Mouse (Mus musculus) midbrain, embryonic 14.5 days (tissue): ENCODE measurements around the gene Pacsin1. TPM values are rescaled to one million over a fixed set of nuclear protein-coding genes. Genes with fewer than 3 reads are reported as not detected.

ENCODE experiments used
- ATAC-seq: fragments of 200-750 bp; cut with Nextera tagmentation; 2 replicates; pipeline ENCODE4 v1.8.0; 2017; ENCODE audit warnings: moderate number of reproducible peaks, moderate library complexity; ENCODE audit not compliant: low FRiP score, low TSS enrichment
- DNase-seq: peaks from one replicate; pipeline ENCODE4 v3.0.0-alpha.2; 2015
- H3K27ac ChIP-seq: fragments of 300-500 bp; sonication (generic); replicated peaks from 2 replicates; pipeline ENCODE4 v1.5.1; 2014; ENCODE audit warnings: mild to moderate bottlenecking, low read depth, low read length, moderate library complexity
- H3K27me3 ChIP-seq: fragments of 300-500 bp; sonication (generic); 2 replicates; pipeline ENCODE4 v1.6.1; 2014; ENCODE audit warnings: low read length, control low read depth, mixed read lengths; ENCODE audit not compliant: control insufficient read depth, insufficient read depth
- H3K36me3 ChIP-seq: fragments of 300-500 bp; sonication (generic); 2 replicates; pipeline ENCODE4 v1.6.1; 2014; ENCODE audit warnings: low read length, control low read depth; ENCODE audit not compliant: control insufficient read depth, insufficient read depth
- H3K4me1 ChIP-seq: fragments of 300-500 bp; sonication (generic); 2 replicates; pipeline ENCODE4 v1.6.1; 2014; ENCODE audit warnings: mild to moderate bottlenecking, antibody characterized with exemption, low read length, control low read depth; ENCODE audit not compliant: control insufficient read depth, insufficient read depth
- H3K4me2 ChIP-seq: fragments of 300-500 bp; sonication (generic); 2 replicates; pipeline ENCODE4 v1.6.1; 2014; ENCODE audit warnings: mild to moderate bottlenecking, low read length, moderate library complexity
- H3K4me3 ChIP-seq: fragments of 300-500 bp; sonication (generic); replicated peaks from 2 replicates; pipeline ENCODE4 v1.5.1; 2014; ENCODE audit warnings: low read depth, low read length
- H3K9ac ChIP-seq: fragments of 300-500 bp; sonication (generic); replicated peaks from 2 replicates; pipeline ENCODE4 v1.6.1; 2014; ENCODE audit warnings: mild to moderate bottlenecking, low read length, moderate library complexity
- H3K9me3 ChIP-seq: fragments of 300-500 bp; sonication (generic); 2 replicates; pipeline ENCODE4 v1.6.1; 2016; ENCODE audit warnings: low read length, control low read depth, mixed read lengths; ENCODE audit not compliant: control insufficient read depth
- WGBS: fragments of 180-500 bp; shearing (Covaris S2); extraction: QIAGEN DNeasy Blood & Tissue Kit; methylation state at CpG from one replicate; pipeline ENCODE4 v1.1.7; 2014; 5-methylcytosine and 5-hydroxymethylcytosine counted together
- polyA plus RNA-seq: library from polyadenylated mRNA; unstranded; fragments of >200 nt; fragmentation: Nextera tagmentation; extraction: Ambion mirVana; gene quantifications from 2 replicates; pipeline ENCODE4 v1.2.1, GENCODE M21; 2014

Gene Pacsin1
- polyA plus RNA-seq, 1 experiment from 2014 or later = 33.0 TPM

DNA sequence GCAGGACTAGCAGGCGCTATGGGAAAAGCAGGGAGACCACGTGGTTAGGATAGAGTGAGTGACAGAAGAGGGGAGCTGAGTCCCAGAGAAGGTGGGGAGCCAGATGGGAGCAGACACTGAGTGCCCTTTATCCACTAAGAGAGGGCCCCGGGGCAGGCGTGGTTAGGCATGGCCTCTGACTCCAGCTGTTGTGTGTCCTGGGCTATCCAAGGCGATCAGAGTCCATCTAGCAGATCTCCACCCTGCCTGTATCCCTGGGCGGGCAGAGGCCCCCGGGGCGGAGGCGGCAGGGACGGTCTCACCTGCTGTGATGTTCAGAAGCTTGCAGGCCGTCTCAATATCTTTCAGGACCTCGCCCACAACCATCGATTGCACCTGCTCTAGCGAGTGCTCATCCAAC is 64.4 kb downstream of the Pacsin1 start:
- no peaks in the 10 kb centered on the region for H3K36me3 ChIP-seq
- no peak overlapping the region for H3K9ac ChIP-seq
- no peak overlapping the region for H3K4me2 ChIP-seq
- H3K9me3 ChIP-seq = no peaks in the 10 kb centered on the region
- H3K4me3 ChIP-seq = no peak overlapping the region
- no peak for ATAC-seq
- no peak overlapping the region for H3K27ac ChIP-seq
- DNase-seq = no peak
- WGBS = 68% methylated on average over 14 of the region's 14 CpGs
- H3K4me1 ChIP-seq = 0 out of 2 replicates have a peak, but pooled peaks cover 7% of the 10 kb centered on the region
- no peaks in the 10 kb centered on the region for H3K27me3 ChIP-seq

DNA sequence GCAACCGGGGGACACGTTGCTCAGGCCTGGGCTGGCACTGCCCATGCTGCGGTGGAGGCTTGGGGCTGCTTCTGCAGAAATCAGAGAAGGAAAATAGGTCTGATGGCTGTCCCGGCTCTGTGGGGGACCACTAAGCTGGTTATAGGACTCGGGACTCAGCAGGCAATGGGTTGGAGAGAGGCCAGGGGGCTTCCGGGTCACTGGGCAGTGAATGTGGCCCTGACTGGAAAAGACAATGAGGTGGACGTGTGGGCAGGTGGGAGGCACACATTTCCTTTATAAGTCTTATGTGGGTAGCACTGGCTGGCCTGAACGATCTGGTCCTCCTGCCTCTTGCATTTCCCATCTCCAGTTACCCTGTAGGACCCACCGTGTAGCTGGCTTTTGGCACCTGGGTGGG is 65.0 kb downstream of the Pacsin1 start:
- Histone ChIP-seq H3K9ac (no peak overlapping the region), H3K4me2 (no peak overlapping the region), H3K27me3 (no peaks in the 10 kb centered on the region), H3K9me3 (no peaks in the 10 kb centered on the region), H3K27ac (no peak overlapping the region), H3K4me1 (0 out of 2 replicates have a peak, but pooled peaks cover 10% of the 10 kb centered on the region), H3K4me3 (no peak overlapping the region), H3K36me3 (no peaks in the 10 kb centered on the region)
- ATAC-seq (no peak), DNase-seq (no peak)
- WGBS = 48% methylated on average over 9 of the region's 9 CpGs

DNA sequence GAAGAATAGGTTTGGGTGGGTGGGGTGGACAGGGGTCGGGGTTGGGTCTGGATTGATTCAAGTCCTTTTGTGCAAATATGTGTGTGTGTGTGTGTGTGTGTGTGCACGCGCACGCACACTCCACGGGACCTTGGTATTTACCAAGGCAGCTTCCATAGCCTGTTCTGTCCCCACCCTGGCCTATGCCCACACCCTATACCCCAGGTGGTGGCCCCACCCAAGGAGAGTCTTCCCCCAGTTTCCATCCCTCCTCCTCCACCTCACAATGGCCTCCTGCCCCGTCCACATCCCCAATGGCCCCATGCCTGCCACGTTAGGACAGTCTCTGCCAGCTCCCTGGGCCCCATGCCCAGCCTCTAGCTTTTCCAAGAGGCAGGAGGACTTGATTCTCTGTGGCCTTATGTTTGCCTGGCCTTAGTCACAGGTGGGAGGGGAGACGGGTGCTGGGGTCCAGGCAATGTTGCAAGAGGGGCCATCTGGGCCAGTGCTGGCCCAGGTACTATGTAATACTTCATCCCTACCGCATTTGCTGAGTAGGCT is 65.9 kb downstream of the Pacsin1 start:
- no peaks in the 10 kb centered on the region for H3K9me3 ChIP-seq
- 78% methylated on average over 9 of the region's 9 CpGs for WGBS
- H3K4me2 ChIP-seq = no peak overlapping the region
- no peaks in the 10 kb centered on the region for H3K36me3 ChIP-seq
- H3K27me3 ChIP-seq = no peaks in the 10 kb centered on the region
- H3K9ac ChIP-seq = no peak overlapping the region
- ATAC-seq (no peak), DNase-seq (no peak)
- H3K4me3 ChIP-seq = no peak overlapping the region
- 0 out of 2 replicates have a peak, but pooled peaks cover 16% of the 10 kb centered on the region for H3K4me1 ChIP-seq
- H3K27ac ChIP-seq = no peak overlapping the region

DNA sequence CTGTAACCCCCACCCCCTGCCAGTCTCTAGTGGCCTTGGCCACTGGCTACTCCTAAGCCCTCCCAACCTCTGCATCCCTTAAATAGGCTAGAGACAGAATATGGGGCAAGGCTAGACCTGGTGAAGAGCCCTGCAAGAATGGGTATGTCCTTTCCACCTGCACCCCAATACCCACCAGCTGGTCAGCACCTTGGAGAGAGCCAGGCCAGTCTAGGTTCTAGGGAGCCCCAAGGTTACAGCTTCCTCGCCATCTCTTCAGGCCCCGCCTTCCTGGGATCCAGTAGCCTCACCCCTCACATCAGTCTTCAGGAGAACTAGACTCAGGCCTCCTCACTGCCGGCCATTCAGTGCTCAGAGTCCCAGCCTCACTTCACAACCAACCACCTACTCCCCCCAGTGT is 69.0 kb downstream of the Pacsin1 start:
- 34% methylated on average over 3 of the region's 3 CpGs for WGBS
- ATAC-seq = no peak

DNA sequence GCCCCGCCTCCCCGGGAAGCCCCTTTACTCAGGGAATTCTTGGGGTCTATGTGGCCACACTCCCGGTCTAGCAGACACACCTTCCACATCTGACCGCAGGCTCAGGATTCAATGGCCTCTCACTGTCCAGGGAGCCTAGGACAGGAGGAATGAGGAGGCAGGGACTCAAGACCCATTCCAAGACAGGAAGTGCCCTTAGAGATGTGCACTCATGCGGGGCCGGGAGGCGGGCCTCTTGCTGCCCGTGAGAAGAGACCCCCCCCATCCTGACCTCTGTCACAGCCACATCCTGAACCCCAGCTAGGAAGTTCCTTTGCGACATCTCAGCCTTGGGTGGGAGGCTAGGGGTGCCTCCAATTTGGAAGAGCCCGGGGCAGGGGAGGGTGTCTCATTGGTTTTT is 69.7 kb downstream of the Pacsin1 start:
- DNase-seq (no peak), ATAC-seq (no peak)
- Histone ChIP-seq H3K27me3 (no peaks in the 10 kb centered on the region), H3K4me1 (0 out of 2 replicates have a peak, but pooled peaks cover 8% of the 10 kb centered on the region), H3K9ac (no peak overlapping the region; the same call in 1 of the 2 replicates), H3K4me2 (no peak overlapping the region), H3K36me3 (no peaks in the 10 kb centered on the region), H3K27ac (no peak overlapping the region), H3K4me3 (no peak overlapping the region), H3K9me3 (no peaks in the 10 kb centered on the region)
- 17% methylated on average over 10 of the region's 10 CpGs for WGBS

More for the DNA sequence above, 69.0 kb downstream of the Pacsin1 start:
- H3K27me3 ChIP-seq = no peaks in the 10 kb centered on the region
- H3K4me2 ChIP-seq = no peak overlapping the region
- no peak overlapping the region for H3K9ac ChIP-seq
- no peaks in the 10 kb centered on the region for H3K9me3 ChIP-seq
- H3K27ac ChIP-seq = no peak overlapping the region
- no peaks in the 10 kb centered on the region for H3K36me3 ChIP-seq
- DNase-seq = no peak
- H3K4me1 ChIP-seq = 0 out of 2 replicates have a peak, but pooled peaks cover 8% of the 10 kb centered on the region
- H3K4me3 ChIP-seq = no peak overlapping the region

DNA sequence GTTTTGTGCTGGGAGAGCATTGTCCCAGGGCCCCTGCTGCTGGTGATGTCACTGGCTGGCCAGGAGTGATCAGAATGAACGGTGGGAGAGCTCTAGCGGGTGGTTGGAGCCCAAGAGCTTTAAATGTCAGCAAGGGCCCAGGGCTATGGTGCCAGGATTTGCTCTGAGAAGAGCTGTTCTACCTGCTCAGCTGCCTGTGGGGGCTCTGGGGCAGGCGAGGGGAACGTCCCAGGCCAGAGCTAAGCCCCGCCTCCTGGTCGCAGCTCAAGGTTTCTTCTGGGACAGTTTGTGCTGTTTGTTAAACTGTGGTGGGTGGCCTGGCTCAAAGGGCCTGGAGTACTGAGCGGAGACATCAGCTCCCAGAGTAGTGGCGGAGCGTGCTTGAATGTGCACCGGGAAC is 70.1 kb downstream of the Pacsin1 start:
- Histone ChIP-seq H3K4me1 (0 out of 2 replicates have a peak, but pooled peaks cover 8% of the 10 kb centered on the region), H3K9me3 (no peaks in the 10 kb centered on the region), H3K27me3 (no peaks in the 10 kb centered on the region), H3K9ac (no peak overlapping the region; the same call in 1 of the 2 replicates), H3K4me2 (no peak overlapping the region), H3K4me3 (no peak overlapping the region), H3K36me3 (no peaks in the 10 kb centered on the region), H3K27ac (no peak overlapping the region)
- ATAC-seq (no peak), DNase-seq (no peak)
- WGBS = 10% methylated on average over 10 of the region's 10 CpGs

DNA sequence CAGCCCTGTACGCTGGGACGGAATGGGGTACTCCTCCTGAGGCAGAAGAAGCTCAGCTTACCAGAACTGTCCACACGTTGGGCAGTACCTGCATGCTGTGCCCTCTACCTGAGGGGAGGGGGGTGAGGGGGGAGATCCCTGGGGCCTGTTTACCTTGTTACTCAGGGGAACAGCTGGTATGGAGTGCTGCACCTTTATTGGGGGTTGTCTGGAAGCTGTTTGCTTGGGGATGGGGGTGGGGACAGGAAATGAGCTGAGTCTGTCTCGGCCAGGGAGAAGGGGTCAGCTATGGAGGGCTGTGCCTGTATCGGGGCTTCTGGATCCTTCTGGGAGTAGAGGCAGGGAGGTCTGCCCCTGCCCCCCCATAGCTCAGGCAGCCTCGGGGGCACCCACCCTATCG is 71.2 kb downstream of the Pacsin1 start:
- Histone ChIP-seq H3K4me1 (0 out of 2 replicates have a peak, but pooled peaks cover 8% of the 10 kb centered on the region), H3K27me3 (no peaks in the 10 kb centered on the region), H3K9ac (no peak overlapping the region), H3K36me3 (no peaks in the 10 kb centered on the region), H3K4me2 (no peak overlapping the region), H3K9me3 (no peaks in the 10 kb centered on the region), H3K4me3 (no peak overlapping the region), H3K27ac (no peak overlapping the region)
- 66% methylated on average over 7 of the region's 7 CpGs for WGBS
- DNase-seq (no peak), ATAC-seq (no peak)

DNA sequence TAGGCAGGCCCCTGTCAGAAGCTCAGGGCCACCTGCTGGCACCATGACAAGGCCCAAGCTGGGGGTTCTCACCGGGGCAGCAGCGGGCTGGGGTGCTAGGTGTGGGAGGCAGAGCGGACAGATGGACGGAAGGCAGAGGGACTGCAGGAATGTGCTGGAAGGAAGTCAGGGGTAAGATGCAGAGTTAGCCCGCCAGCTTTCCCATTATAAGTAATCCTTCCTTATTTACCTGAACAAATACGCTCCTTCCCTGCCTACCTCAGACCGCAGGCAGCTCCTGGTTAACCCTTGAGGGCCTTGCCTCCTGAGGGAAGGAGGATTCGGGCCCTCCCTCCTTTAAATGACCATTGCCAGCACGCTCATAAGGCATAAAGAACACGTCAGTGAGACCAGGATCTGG is 73.5 kb downstream of the Pacsin1 start, which contains the start of gene Spdef:
Gene Spdef (minus strand): TSS at position 186 of the 400 bp plus-strand sequence.
- whole genome bisulfite sequencing = 81% methylated on average over 10 of the region's 10 CpGs
- Histone ChIP-seq H3K9me3 (no peaks in the 10 kb centered on the region), H3K4me1 (0 out of 2 replicates have a peak, but pooled peaks cover 8% of the 10 kb centered on the region), H3K4me3 (no peak within 1 kb of the TSS), H3K36me3 (no peaks in the 10 kb centered on the region), H3K27me3 (no peaks in the 10 kb centered on the region), H3K27ac (no peak within 1 kb of the TSS), H3K4me2 (no peak within 1 kb of the TSS), H3K9ac (no peak within 1 kb of the TSS)
- DNase-seq (no peak), ATAC-seq (no peak)

DNA sequence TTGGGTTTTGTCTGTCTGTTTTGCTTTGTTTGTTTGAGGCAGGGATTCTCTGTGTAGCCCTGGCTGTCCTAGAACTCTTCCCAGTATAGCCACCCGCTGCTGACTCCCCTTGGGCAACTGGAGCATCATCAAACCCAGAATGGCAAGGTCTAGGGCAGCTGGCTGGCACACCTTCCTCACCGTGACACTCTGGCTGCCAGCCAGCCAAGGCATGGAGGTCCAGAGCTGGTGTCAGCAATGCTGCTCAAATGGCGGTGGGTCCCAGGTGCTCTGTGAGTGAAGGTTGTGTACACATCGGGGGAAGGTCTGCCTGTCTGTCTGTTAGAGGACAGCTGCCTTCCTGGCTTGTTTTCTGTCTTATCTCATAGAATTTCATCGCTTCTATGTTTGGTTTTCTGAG is 76.8 kb downstream of the Pacsin1 start:
- H3K36me3 ChIP-seq = no peaks in the 10 kb centered on the region
- WGBS = 82% methylated on average over 5 of the region's 5 CpGs
- DNase-seq (no peak), ATAC-seq (no peak)
- no peaks in the 10 kb centered on the region for H3K4me1 ChIP-seq
- no peaks in the 10 kb centered on the region for H3K27me3 ChIP-seq
- H3K9ac ChIP-seq = no peak overlapping the region
- no peak overlapping the region for H3K4me3 ChIP-seq
- no peak overlapping the region for H3K27ac ChIP-seq
- no peaks in the 10 kb centered on the region for H3K9me3 ChIP-seq
- H3K4me2 ChIP-seq = no peak overlapping the region
